Mouse (Mus musculus) liver, embryonic 11.5 days (tissue): ENCODE results near the gene Tmem54. TPM values are rescaled to one million over a fixed set of nuclear protein-coding genes. Genes with fewer than 3 reads are reported as not detected.

Experiments
- ATAC-seq: fragments of 200-750 bp; cut with Nextera tagmentation; replicated peaks from 2 replicates; pipeline ENCODE4 v1.8.0; 2017; ENCODE audit warnings: moderate number of reproducible peaks, mild to moderate bottlenecking, moderate TSS enrichment, moderate library complexity; ENCODE audit not compliant: low FRiP score
- DNase-seq: peaks from one replicate; pipeline ENCODE4 v3.0.0-alpha.2; 2017; ENCODE audit warnings: low spot score
- H3K27ac ChIP-seq: fragments of 300-500 bp; sonication (generic); 2 replicates; pipeline ENCODE4 v1.5.1; 2014; ENCODE audit warnings: mild to moderate bottlenecking, low read depth, low read length, control low read depth
- H3K27me3 ChIP-seq: fragments of 300-500 bp; sonication (generic); replicated peaks from 2 replicates; pipeline ENCODE4 v1.6.1; 2014; ENCODE audit warnings: low read length, mixed read lengths; ENCODE audit not compliant: control insufficient read depth, insufficient read depth
- H3K36me3 ChIP-seq: fragments of 300-500 bp; sonication (generic); 2 replicates; pipeline ENCODE4 v1.6.1; 2014; ENCODE audit warnings: mild to moderate bottlenecking, low read length, moderate library complexity, mixed read lengths; ENCODE audit not compliant: control insufficient read depth, insufficient read depth
- H3K4me1 ChIP-seq: fragments of 300-500 bp; sonication (generic); replicated peaks from 2 replicates; pipeline ENCODE4 v1.6.1; 2014; ENCODE audit warnings: low read length, mixed read lengths; ENCODE audit not compliant: control insufficient read depth, insufficient read depth
- H3K4me2 ChIP-seq: fragments of 300-500 bp; sonication (generic); 2 replicates; pipeline ENCODE4 v1.6.1; 2014; ENCODE audit warnings: mild to moderate bottlenecking, control low read depth, moderate library complexity
- H3K4me3 ChIP-seq: fragments of 300-500 bp; sonication (generic); 2 replicates; pipeline ENCODE4 v1.5.1; 2014; ENCODE audit warnings: low read depth, low read length, control low read depth
- H3K9ac ChIP-seq: fragments of 300-500 bp; sonication (generic); 2 replicates; pipeline ENCODE4 v1.6.1; 2014; ENCODE audit warnings: low read depth, low read length, control low read depth
- H3K9me3 ChIP-seq: fragments of 300-500 bp; sonication (generic); 2 replicates; pipeline ENCODE4 v1.6.1; 2016; ENCODE audit warnings: low read length, inconsistent platforms, mixed read lengths; ENCODE audit not compliant: control insufficient read depth
- WGBS: fragments of 180-500 bp; shearing (Covaris S2); extraction: QIAGEN DNeasy Blood & Tissue Kit; methylation state at CpG from one replicate; pipeline ENCODE4 v1.1.7; 2014; 5-methylcytosine and 5-hydroxymethylcytosine counted together
- polyA plus RNA-seq: library from polyadenylated mRNA; unstranded; fragments of >200 nt; fragmentation: Nextera tagmentation; extraction: Ambion mirVana; gene quantifications from 2 replicates; pipeline ENCODE4 v1.2.1, GENCODE M21; 2014

Gene Tmem54
- polyA plus RNA-seq, 1 experiment from 2014 or later = 3.3 TPM

- WGBS = 6% methylated on average over 17 of the region's 17 CpGs
- peak overlapping the region; percentile 25 for H3K4me3 ChIP-seq
- H3K27ac ChIP-seq = no peak overlapping the region
- H3K9me3 ChIP-seq = no peaks in the 10 kb centered on the region
- peak; percentile 49; the same call in 1 of the 2 replicates for ATAC-seq
- H3K4me2 ChIP-seq = peak overlapping the region; percentile 55
- H3K9ac ChIP-seq = no peak overlapping the region
- peaks cover 13% of the 10 kb centered on the region for H3K4me1 ChIP-seq
- DNase-seq = no peak
- no peaks in the 10 kb centered on the region for H3K36me3 ChIP-seq
- H3K27me3 ChIP-seq = peaks cover 19% of the 10 kb centered on the region
Observed at GRCm38 (mm10) chr4:129130755-129131303, 25.5 kb downstream of the Tmem54 start.

- 11% methylated on average over 15 of the region's 15 CpGs for WGBS
- no peak overlapping the region for H3K9ac ChIP-seq
- peaks cover 39% of the 10 kb centered on the region for H3K27me3 ChIP-seq
- H3K9me3 ChIP-seq = no peaks in the 10 kb centered on the region
- peaks cover 31% of the 10 kb centered on the region for H3K4me1 ChIP-seq
- DNase-seq = peak; percentile 78
- H3K4me2 ChIP-seq = peak overlapping the region; percentile 30
- ATAC-seq = 0 out of 2 replicates have a peak, but pooled peaks have one; percentile 35
- no peak overlapping the region for H3K4me3 ChIP-seq
- H3K27ac ChIP-seq = no peak overlapping the region
- H3K36me3 ChIP-seq = no peaks in the 10 kb centered on the region
Observed at GRCm38 (mm10) chr4:129134799-129135585, 29.6 kb downstream of the Tmem54 start.

DNA sequence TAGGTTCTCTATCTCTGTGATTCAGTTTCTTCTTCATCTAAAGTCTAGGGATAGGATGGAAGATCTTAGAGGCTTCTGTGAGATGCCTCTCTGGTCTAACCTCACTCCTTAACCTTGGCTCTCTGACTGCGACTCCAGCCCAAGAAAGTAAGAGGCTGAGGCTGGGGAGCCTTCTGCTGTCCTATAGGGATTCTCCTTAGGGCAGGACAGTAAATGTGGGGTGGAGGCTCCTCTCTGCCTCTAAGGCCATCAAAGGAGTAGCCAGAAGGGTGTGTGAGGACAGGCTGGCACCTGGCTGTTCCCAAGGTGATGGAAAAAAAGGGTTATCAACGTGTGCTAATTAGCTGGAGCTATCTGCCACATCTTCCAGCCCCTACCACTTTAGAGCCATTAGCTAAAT is 30.3 kb downstream of the Tmem54 start:
- Histone ChIP-seq H3K27me3 (peaks cover 39% of the 10 kb centered on the region), H3K4me3 (no peak overlapping the region), H3K9me3 (no peaks in the 10 kb centered on the region), H3K27ac (no peak overlapping the region), H3K36me3 (no peaks in the 10 kb centered on the region), H3K4me1 (peaks cover 34% of the 10 kb centered on the region), H3K9ac (no peak overlapping the region), H3K4me2 (no peak overlapping the region)
- 43% methylated on average over 2 of the region's 2 CpGs for WGBS
- DNase-seq = no peak
- ATAC-seq = no peak

DNA sequence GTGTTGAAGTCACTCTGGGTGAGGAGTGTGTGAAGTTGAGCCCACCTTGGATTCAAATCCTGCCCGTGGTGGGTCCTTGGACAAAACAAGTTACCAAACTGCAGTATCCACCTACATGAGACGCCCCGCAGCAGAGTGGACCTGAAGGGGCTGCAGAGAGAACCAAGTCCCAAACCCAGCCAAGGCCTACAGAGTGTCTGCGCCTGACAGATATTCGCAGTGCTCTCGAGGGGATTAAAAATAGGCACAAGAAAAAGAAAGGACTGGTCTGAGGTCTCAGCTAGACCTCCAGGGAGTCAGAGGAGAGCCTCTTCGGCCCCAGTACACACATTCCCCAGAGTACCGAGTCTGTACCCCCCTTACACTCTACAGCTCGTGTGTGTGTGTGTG is 30.8 kb downstream of the Tmem54 start:
- Histone ChIP-seq H3K4me1 (peaks cover 36% of the 10 kb centered on the region), H3K4me2 (peak overlapping the region; percentile 83), H3K27me3 (peaks cover 39% of the 10 kb centered on the region), H3K9me3 (no peaks in the 10 kb centered on the region), H3K9ac (no peak overlapping the region), H3K27ac (no peak overlapping the region), H3K36me3 (no peaks in the 10 kb centered on the region), H3K4me3 (peak overlapping the region; percentile 59)
- ATAC-seq (no peak), DNase-seq (no peak)
- WGBS = 28% methylated on average over 9 of the region's 9 CpGs

- H3K9ac ChIP-seq = peak within 1 kb of the TSS; percentile 55
- H3K4me1 ChIP-seq = peaks cover 42% of the 10 kb centered on the region
- ATAC-seq = no peak
- peaks cover 39% of the 10 kb centered on the region for H3K27me3 ChIP-seq
- no peaks in the 10 kb centered on the region for H3K9me3 ChIP-seq
- H3K4me3 ChIP-seq = peak within 1 kb of the TSS; percentile 59
- no peaks in the 10 kb centered on the region for H3K36me3 ChIP-seq
- H3K4me2 ChIP-seq = peak within 1 kb of the TSS; percentile 83
- H3K27ac ChIP-seq = no peak within 1 kb of the TSS
- no peak for DNase-seq
- 2% methylated on average over 57 of the region's 80 CpGs for WGBS
Observed at GRCm38 (mm10) chr4:129136579-129137391, 31.4 kb downstream of the Tmem54 start, which contains the start of gene Fndc5. TSS of gene Fndc5 (plus strand) at chr4:129136999.

DNA sequence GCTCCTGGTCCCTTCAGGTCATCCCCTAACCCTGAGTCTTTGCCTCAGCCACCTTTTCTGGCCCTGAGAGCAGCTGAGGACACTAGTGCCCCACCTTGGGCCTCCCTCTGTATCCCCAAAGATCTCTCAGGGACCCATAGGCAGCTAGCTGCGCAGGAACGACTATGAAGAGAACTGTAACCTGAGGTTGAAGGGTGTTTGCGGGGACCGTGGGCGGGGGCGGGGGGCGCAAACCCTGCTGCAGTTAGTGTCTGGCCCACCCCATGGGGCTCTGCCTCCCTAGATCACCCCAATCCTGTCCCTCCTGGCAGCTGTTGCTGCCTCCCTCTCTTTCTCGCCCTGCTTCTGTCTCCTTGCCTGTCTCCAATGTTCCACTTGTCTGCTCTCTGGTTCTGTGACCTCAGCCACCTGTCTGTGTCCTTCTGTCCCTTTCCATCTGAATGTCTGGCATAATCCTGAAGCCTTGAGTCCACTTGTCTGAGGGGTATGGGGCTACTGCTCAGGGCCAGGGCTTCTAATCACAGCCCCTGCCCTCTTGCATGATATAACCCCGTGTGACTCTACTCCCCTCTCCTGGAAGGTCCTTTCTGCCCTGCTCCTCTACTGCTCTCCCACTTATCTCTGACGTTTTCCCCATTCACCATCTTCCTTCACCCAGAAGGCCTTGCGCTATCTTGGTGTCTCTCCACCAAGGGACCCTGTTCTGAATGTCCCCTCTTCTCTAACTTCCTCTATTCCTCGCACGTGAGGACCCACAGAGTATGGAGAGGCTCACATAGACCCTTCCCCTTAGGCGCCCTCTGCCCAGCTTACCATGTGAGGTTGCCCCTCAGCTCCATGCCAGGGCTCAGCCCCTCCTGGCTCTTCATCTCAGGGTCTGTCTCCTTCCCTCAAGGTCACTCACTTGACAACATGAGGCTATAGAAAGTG is 32.3 kb downstream of the Tmem54 start:
- Histone ChIP-seq H3K27me3 (peaks cover 39% of the 10 kb centered on the region), H3K9me3 (no peaks in the 10 kb centered on the region), H3K36me3 (no peaks in the 10 kb centered on the region), H3K9ac (no peak overlapping the region; the same call in 1 of the 2 replicates), H3K4me3 (peak overlapping the region; percentile 59), H3K4me2 (peak overlapping the region; percentile 83), H3K27ac (no peak overlapping the region), H3K4me1 (peaks cover 47% of the 10 kb centered on the region)
- no peak for DNase-seq
- no peak for ATAC-seq
- WGBS = 36% methylated on average over 14 of the region's 14 CpGs

DNA sequence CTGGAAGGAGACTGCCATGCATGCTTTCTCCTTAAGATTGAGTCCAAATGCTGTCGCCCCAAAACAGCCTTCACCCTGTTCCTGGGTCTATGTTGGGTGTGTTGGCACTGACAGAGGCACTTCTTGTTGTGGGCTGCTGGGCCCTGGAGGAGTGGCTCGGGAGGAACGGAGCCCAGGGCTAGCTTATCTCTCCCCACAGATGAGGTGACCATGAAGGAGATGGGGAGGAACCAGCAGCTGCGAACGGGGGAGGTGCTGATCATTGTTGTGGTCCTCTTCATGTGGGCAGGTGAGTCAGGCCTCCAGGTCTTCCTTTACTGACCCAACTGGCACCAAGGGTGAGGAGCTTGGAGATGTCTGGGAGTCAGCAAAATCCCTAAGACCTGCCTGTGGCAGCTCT is 34.3 kb downstream of the Tmem54 start:
- Histone ChIP-seq H3K9me3 (no peaks in the 10 kb centered on the region), H3K9ac (0 out of 2 replicates have a peak overlapping the region, but pooled peaks have one; percentile 3), H3K27ac (peak overlapping the region; percentile 53; the same call in 1 of the 2 replicates), H3K4me3 (no peak overlapping the region), H3K4me2 (peak overlapping the region; percentile 41), H3K27me3 (peaks cover 39% of the 10 kb centered on the region), H3K36me3 (no peaks in the 10 kb centered on the region), H3K4me1 (peaks cover 47% of the 10 kb centered on the region)
- WGBS = 38% methylated on average over 5 of the region's 5 CpGs
- DNase-seq (no peak), ATAC-seq (peak; percentile 86)

DNA sequence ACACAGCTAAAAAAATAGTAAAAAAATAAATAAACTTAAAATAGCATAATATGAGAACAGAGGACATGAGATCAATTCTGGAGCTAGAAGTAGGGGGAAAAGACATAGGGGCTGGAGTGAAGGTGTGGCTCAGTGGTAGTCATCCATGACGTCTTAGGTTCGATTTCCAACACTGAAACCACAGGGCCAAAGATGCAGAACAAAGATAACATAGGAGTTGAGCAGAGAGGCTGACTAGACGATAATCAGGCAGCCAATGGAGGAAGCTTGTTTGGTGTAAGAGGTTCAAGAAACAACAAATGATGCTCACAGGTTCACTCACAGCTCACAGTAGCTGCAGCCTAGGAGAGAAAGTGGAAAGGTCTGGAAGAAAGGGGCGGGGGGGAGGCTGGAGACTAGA is 35.5 kb downstream of the Tmem54 start:
- peaks cover 28% of the 10 kb centered on the region for H3K27me3 ChIP-seq
- ATAC-seq = peak; percentile 32; the same call in 1 of the 2 replicates
- H3K9me3 ChIP-seq = no peaks in the 10 kb centered on the region
- DNase-seq = no peak
- H3K36me3 ChIP-seq = no peaks in the 10 kb centered on the region
- 51% methylated on average over 4 of the region's 4 CpGs for WGBS
- H3K27ac ChIP-seq = peak overlapping the region; percentile 41; the same call in 1 of the 2 replicates
- peaks cover 45% of the 10 kb centered on the region for H3K4me1 ChIP-seq
- no peak overlapping the region for H3K4me3 ChIP-seq
- H3K9ac ChIP-seq = no peak overlapping the region
- peak overlapping the region; percentile 34 for H3K4me2 ChIP-seq
